Mouse (Mus musculus) adrenal gland, adult 8-10 months (tissue): Measurements from ENCODE around the gene Usp4. TPM values are rescaled to one million over a fixed set of nuclear protein-coding genes. Genes with fewer than 3 reads are reported as not detected.
A peak's percentile ranks its signal among the peaks of the same experiment; 100 is the strongest.

ENCODE experiments used
- DNase-seq: peaks from one replicate; pipeline ENCODE4 v3.0.0; 2022
- total RNA-seq, 4 experiments: library from RNA; stranded (reverse); gene quantifications; 2 replicates each; pipeline ENCODE4 v1.2.4; 2022

Usp4 gene
- total RNA-seq, 4 experiments from 2014 or later: 124 to 152 (median 132) TPM

- no peak for DNase-seq
Observed at GRCm38 (mm10) chr9:108342301-108342831, 5.3 kb upstream of the Usp4 start.

GRCm38 (mm10) chr9:108343331-108343730, 4.3 kb upstream of the Usp4 start:
- DNase-seq: no peak

GRCm38 (mm10) chr9:108343835-108344234, 3.8 kb upstream of the Usp4 start:
- DNase-seq: no peak

GRCm38 (mm10) chr9:108344471-108344870, 3.2 kb upstream of the Usp4 start:
- DNase-seq: no peak

GRCm38 (mm10) chr9:108347024-108347423, 629 bp upstream of the Usp4 start:
- DNase-seq: no peak

- DNase-seq: no peak
Observed at GRCm38 (mm10) chr9:108348290-108348680, 632 bp downstream of the Usp4 start.

GRCm38 (mm10) chr9:108349727-108350126, 2.1 kb downstream of the Usp4 start:
- no peak for DNase-seq

- no peak for DNase-seq
Observed at GRCm38 (mm10) chr9:108378234-108378633, 30.6 kb downstream of the Usp4 start.

- DNase-seq: no peak
Observed at GRCm38 (mm10) chr9:108378736-108379135, 31.1 kb downstream of the Usp4 start.

GRCm38 (mm10) chr9:108379294-108379693, 31.6 kb downstream of the Usp4 start:
- no peak for DNase-seq

- DNase-seq: no peak
Observed at GRCm38 (mm10) chr9:108381382-108381781, 33.7 kb downstream of the Usp4 start.

- no peak for DNase-seq
Observed at GRCm38 (mm10) chr9:108385006-108385405, 37.4 kb downstream of the Usp4 start.

- no peak for DNase-seq
Observed at GRCm38 (mm10) chr9:108386816-108387215, 39.2 kb downstream of the Usp4 start.

GRCm38 (mm10) chr9:108388601-108389000, 40.9 kb downstream of the Usp4 start:
- DNase-seq: no peak

- no peak for DNase-seq
Observed at GRCm38 (mm10) chr9:108389220-108389619, 41.6 kb downstream of the Usp4 start.

- no peak for DNase-seq
Observed at GRCm38 (mm10) chr9:108392676-108393075, 45.0 kb downstream of the Usp4 start, which contains the start of gene 1700102P08Rik. TSS of gene 1700102P08Rik (plus strand) at chr9:108392805.

- DNase-seq: no peak
Observed at GRCm38 (mm10) chr9:108394191-108394590, 46.5 kb downstream of the Usp4 start.

- DNase-seq: no peak
Observed at GRCm38 (mm10) chr9:108395427-108395826, 47.8 kb downstream of the Usp4 start.

- no peak for DNase-seq
Observed at GRCm38 (mm10) chr9:108398324-108398723, 50.7 kb downstream of the Usp4 start.

GRCm38 (mm10) chr9:108401186-108401960, 53.7 kb downstream of the Usp4 start:
- DNase-seq: peak; percentile 55

- no peak for DNase-seq
Observed at GRCm38 (mm10) chr9:108403081-108403480, 55.4 kb downstream of the Usp4 start.

- DNase-seq: peak; percentile 39
Observed at GRCm38 (mm10) chr9:108404451-108404850, 56.8 kb downstream of the Usp4 start.

- no peak for DNase-seq
Observed at GRCm38 (mm10) chr9:108409535-108409934, 61.9 kb downstream of the Usp4 start.

- no peak for DNase-seq
Observed at GRCm38 (mm10) chr9:108411381-108411942, 63.8 kb downstream of the Usp4 start.
